Mouse (Mus musculus): Measurements from ENCODE around the gene Mfap4.

Mfap4 gene

DNA sequence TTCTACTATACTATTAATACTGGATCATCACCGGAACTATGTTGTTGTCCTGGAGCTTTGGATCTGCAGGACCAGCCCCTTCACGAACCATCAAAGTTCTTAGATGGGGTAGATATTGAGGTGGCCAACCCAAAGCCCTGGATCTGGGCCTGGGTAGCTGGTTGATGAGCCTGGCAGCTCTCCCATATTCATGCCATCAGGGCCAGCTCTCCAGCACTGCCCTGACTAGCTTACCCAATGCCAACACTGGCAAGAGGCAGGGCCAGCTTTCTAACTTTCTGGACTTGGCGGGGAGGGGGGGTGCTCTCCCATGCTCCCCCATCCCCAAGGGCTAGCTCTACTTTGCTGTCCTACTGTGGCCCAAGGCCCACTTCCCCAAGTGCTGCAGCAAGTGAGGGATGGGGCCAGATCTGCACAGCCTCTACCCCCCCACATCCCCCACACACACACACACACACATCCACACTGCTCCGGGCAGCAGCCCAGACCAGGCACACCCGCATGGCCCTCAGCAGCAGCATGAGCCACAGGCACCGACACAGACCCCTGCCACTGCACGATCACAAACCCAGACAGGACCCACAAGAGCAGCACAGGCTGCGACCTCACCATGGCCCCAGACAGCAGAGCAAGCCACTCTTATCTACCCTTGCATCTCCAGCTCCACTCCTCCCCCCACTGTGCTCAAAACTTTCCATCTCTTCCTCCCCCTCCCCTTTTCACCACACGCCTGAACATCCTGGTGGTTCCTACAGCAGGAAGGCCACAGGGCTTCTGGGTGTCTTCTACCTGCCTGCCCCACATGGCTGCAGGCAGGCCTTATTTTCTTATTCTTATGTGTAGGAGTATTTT is 3.8 kb upstream of the Mfap4 start:
- in situ Hi-C loops (cut with MboI, MseI), result no loop called here

DNA sequence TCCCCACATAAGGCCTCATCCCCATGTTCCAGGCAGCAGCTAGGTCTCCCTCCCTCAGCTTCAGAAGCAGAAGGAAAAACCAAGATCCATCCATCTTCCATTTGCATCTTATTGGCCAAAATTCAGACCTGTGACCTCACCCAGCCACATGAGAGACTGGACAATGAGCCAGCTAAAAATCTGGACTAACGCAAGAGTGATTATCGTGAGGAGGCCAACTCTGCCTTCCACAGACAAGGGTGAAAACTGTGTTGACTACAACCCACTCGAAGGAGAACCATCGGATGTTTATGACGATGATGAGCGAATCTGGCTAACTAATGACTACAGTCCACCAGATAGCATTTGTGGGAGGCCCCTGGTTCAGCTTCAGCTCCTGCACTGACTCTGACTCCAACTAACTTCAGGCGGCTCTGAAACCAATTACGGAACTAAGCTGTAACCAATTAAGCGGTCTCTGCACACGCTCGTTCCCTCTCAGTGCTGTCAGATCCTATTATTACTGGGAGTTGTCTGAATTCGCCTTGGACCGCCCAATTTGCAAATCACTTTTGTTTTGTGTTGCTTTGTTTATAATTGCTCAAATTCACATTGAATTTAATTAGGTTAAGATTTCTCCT is 1.9 kb upstream of the Mfap4 start:
- in situ Hi-C loops (cut with MboI, MseI), result no loop called here

- in situ Hi-C loops (cut with MboI, MseI), result no loop called here
Measured at GRCm38 (mm10) chr11:61484256-61484612, 997 bp upstream of the Mfap4 start.

- in situ Hi-C loops (cut with MboI, MseI), result no loop called here
Measured at GRCm38 (mm10) chr11:61485541-61486457, 568 bp downstream of the Mfap4 start.

DNA sequence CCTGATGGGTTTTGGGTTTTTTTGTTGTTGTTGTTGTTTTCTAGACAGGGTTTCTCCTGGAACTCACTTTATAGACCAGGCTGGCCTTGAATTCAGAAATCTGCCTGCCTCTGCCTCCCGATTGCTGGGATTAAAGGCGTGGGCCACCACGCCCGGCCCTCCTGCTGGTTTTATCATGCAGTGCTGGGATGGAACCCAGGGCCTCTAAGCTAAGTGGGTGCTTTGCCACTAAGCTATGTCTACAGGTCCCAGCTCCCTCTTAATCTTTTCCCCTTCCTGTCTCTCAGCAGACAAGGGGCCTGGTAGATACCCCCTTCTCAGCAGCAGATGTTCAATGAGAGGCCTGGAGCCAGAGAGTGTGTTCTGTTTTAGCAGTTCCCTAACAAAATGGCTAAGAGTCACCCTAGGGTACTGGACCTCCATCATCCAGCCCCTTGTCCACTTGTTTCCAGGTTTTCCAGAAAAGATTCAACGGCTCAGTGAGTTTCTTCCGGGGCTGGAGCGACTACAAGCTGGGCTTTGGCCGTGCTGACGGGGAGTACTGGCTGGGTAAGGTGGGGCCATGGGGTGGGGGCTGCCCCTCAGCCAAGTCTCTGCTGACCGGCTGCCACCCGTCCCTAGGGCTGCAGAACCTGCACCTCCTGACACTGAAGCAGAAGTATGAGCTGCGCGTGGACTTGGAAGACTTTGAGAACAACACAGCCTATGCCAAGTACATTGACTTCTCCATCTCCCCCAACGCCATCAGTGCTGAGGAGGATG is 1.4 kb downstream of the Mfap4 start:
- in situ Hi-C loops (cut with MboI, MseI), result no loop called here

DNA sequence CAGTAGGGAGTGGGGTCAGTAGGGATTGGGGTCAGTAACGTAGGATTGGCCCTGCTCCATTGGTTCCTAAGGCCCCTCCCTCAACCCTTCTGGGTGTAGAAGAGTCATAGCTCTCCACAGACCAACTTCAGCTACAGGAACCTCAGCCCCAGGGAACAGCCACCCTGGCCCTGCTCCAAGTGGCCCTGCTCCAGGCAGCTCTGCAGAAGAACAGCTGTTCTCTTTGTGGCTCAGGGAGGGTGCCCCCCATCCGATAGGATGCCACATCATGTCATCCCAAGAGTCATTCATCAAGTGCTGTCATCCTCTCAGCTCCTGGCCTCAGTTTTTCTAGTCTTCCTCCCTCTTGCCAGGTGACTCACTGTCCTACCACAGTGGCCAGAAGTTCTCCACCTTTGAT is 2.2 kb downstream of the Mfap4 start:
- in situ Hi-C loops (cut with MboI, MseI), result no loop called here

DNA sequence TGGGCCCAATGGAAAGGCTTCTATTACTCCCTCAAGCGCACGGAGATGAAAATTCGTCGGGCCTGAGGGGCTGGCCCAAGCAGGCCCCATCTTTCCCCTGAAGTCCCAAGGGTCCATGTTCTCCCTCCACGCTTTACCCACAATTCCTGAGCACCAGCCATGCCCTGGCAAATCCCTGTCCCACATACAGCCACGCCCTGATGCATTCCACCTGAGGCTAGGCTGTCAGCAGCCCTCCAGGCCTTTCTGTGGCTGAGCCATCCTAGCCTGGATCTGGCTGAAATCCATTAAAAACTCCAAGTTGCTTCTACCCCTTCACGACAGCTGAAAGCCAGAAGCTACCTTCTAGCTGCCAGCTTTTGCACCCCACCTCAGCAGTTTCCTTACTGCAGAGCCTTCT is 2.7 kb downstream of the Mfap4 start:
- in situ Hi-C loops (cut with MboI, MseI), result no loop called here

DNA sequence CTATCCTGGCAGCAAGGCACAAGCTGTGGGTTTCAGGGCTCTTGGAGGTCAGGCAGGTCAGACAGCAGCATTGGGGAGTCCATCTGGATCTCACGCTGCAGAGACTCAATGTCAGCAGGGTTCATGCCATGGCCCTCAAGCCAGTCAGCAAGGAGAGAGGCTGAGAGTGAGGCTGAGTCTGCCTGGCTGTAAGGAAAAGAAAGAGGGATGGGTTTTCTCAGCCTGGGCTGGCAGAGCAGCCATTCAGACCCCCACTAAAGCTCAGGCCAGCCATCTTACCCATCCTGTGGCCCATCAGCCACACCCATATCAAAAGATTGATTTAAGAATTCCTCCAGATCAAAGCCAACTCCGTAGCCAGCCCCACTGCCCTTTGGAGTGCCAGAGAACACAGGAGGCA is 3.9 kb downstream of the Mfap4 start:
- in situ Hi-C loops (cut with MboI, MseI), result no loop called here

DNA sequence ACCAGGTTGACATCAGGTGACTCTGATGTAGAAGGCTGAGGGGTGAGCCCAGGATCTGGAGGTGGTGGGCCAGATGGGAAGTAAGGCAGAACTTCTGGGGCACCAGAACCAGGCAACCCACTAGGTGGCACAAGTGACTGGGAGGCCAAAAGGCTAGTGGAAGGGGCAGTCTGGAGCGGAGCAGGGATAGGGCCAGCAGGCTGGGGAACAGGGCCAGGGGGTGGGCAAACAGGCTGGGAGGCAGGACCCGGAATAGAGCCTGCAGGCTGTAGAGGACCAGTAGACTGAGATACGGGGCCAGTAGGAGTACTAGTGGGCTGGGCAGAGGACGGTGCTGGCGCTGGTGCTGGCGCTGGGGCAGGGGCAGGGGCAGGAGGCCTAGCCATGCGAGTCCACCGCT is 4.6 kb downstream of the Mfap4 start:
- in situ Hi-C loops (cut with MboI, MseI), result no loop called here

GRCm38 (mm10) chr11:61490944-61491520 is 5.8 kb downstream of the Mfap4 start:
- in situ Hi-C loops (cut with MboI, MseI), result no loop called here

- in situ Hi-C loops (cut with MboI, MseI), result no loop called here
Measured at GRCm38 (mm10) chr11:61492749-61493401, 7.6 kb downstream of the Mfap4 start.

GRCm38 (mm10) chr11:61493525-61494128 is 8.4 kb downstream of the Mfap4 start:
- in situ Hi-C loops (cut with MboI, MseI), result no loop called here

GRCm38 (mm10) chr11:61494129-61494997 is 9.1 kb downstream of the Mfap4 start, which contains the start of gene Mapk7:
Mapk7 (minus strand) TSS chr11:61494406.
- in situ Hi-C loops (cut with MboI, MseI), result no loop called here

- in situ Hi-C loops (cut with MboI, MseI), result loop anchor here in 1 of 2 experiments (5.0 kb wide), 1 partner anchor 732 kb away; no protein-coding TSS in a partner anchor
Measured at GRCm38 (mm10) chr11:61495528-61495927, 10.3 kb downstream of the Mfap4 start.

DNA sequence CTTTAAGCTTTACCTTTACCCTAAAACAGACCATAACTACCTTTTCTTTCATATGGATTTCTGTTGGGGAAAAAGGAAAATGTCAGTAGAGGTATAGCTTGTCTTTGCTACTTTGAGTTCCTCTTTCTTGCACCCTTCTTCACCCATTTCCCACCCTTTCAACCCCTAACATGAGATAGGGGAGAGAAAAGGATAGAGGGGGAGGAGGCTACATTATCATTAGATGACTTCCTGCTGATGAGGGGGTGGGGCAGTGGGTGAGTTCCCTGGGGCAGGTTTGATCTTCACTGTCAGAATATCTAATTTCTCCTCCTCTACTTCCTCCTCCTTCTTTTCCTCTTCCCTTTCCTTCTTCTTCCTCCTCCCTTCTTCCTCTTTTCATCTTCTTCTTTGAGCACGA is 12.3 kb downstream of the Mfap4 start:
- in situ Hi-C loops (cut with MboI, MseI), result loop anchor here in 1 of 2 experiments (5.0 kb wide), 1 partner anchor 730 kb away; no protein-coding TSS in a partner anchor

DNA sequence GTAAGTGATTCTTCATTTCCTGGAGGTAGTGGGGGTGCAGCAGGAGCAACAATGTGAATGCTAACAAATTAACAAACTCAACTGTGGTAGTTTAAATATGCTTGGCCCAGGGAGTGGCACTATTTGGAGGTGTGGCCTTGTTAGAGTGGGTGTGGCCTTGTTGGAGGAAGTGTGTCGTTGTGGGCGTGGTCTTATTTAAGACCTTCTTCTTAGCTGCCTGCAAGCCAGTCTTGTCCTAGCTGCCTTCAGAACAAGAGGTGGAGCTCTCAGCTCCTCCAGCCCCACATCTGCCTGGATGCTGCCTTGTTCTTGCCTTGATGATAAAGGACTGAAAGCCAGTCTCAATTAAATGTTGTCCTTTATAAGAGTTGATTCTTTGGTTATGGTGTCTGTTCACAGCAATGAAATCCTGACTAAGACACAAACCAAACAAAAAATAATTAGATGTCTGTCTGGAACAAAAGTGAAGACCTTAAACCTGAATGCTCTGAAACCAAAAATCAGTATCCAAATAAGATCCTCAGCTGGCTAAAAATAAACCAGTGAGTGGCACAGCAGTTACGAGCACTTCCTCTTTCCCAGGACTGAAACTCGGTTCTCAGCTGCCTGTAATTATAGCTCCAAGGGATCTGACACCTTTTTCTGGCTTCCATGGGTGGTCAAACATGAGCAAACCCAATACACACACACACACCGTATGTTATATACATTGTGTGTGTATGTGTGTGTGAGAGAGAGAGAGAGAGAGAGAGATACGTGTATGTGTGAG is 13.7 kb downstream of the Mfap4 start:
- in situ Hi-C loops (cut with MboI, MseI), result loop anchor here in 1 of 2 experiments (5.0 kb wide), 1 partner anchor 728 kb away; no protein-coding TSS in a partner anchor

DNA sequence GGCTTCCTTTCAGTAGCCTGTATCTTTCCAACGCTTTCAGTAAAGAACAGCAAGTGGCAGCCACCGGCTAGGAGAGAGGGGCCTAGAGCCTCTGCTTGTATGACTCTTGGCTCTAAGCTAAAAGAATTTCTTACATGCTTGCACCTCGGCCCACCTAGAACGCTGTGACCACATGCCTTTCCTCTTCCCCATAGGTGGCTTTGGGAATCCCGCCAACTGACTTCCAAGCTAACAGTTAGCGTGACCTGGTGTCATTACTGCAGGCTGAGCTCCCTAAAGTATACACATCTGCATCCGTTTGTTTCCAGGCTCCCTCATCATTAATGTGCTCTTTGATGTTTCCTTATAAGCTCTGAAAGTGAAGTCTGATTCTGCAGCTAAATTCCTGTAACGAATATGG is 18.7 kb downstream of the Mfap4 start:
- in situ Hi-C loops (cut with MboI, MseI), result no loop called here

GRCm38 (mm10) chr11:61504713-61505257 is 19.6 kb downstream of the Mfap4 start, which contains the start of gene B9d1:
B9d1 (plus strand) TSS chr11:61505144.
- in situ Hi-C loops (cut with MboI, MseI), result loop anchor here (5.0 kb wide), 3 partner anchors 92 to 113 kb away; no protein-coding TSS in a partner anchor
